Mouse (Mus musculus): ENCODE results near the gene Spint2. TPM values are rescaled to one million over a fixed set of nuclear protein-coding genes. Genes with fewer than 3 reads are reported as not detected.

Gene Spint2
- 60.9 TPM for polyA plus RNA-seq (2014; fragmentation: Illumina TruSeq; extraction: RNeasy Lipid Tissue Mini Kit (QIAGEN cat#74804); ENCODE audit: low replicate concordance)

DNA sequence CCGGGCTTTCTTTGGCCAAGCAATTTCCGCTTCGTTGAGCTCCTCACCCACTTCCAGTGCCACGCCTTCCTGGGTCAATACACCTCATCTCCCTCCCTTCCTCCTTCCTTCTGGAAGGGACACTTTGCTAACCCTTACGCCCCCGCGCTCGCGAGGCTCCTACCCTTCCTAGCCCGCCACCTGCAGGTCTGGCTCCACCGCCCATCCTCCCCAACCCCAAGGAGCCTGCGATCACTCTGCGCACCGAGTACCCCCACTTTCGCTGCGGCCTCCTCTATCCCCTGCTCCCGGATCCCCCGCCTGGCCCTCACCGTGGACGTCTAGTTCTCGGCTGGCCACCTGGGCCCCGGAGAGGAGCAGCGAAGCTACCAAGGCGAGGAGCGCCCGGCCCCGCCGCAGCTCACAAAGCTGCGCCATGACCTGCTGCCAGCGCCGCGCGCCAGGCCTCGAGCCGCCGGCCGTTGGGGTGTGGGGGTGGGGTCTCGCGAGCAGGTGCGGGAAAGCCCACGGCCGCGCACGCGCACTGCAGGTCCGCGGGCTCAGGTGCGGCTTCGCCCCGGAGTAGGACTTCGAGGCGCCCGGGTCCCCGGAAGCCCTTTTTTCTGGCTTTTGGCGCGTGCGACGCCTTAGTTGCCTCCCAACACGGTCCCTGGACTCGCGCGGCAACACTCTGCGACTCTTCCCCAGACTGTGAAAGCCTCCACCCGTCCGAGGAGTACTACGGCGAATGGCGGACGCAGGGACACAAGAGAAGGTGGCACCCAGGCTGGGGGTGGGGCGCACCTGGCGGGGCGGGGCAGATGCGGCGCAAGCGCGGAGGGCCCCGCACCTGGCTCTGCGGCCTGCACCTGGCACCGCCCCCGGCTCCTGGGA, at the start of gene Spint2:
Spint2 (minus strand) TSS at position 712 of the 873 bp plus-strand sequence.

DNA sequence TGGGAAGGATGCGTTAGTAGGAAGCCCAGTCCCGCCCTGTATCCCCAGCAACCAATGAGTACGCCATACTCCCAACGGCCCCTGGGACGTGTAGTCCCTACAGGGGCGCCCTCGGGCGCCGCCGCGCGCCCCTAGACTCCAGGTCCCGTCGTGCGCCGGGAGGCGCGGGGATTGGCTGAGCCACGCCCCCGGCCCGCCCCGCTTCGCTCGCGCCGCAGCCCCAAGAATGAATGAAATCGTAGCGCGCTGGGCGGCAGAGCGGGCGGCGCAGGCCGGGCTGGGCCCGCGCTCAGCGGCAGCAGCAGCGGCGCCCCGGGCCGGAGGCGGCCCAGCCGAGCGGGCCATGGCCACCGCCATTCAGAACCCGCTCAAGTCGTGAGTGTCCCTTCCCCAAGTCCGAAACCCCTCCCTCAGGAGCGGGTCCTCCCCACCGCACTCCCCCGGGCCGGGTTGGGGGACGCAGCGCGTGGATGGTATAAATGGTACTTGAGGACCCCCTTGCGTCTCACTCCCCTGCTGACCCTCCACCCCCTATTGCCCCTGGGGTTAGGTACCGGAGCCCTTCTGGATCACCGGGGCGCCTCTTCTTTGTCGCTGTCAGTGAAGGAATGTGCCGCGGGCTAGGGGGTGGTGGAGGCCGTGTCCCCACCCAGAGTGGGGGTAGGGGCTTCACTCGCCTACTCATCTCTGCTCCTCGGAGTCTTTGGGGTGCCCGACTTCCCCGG, 22.2 kb upstream of the Spint2 start, which contains the start of gene Dpf1:
Dpf1 (plus strand) TSS at position 214 of the 725 bp plus-strand sequence.

DNA sequence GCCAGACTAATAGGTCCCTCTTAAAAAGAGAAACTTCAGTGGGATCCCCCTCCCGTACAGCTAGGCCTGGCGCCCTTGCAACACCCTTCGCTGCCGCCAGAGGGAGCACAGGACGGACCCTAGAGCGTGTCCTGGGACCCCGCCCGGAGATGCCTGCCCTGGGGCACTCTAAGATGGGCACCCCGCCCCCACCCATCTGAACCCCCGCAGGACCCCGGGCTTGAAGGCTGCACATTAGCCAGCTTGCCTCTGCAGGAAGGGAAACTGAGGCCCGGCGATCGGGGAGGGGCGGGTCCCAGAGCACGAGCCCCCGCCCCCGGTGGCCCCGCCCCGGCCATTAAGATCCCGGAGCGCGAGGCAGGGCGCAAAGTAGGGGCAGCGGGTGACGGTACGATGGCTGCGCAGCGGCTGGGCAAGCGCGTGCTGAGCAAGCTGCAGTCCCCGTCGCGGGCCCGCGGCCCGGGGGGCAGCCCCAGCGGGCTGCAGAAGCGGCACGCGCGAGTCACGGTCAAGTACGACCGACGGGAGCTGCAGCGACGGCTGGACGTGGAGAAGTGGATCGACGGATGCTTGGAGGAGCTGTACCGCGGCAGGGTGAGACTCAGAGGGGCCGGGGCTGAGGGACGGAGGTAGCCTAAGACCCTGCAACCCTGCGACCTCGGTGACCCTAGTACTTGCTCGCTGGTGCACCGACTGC, 7.4 kb upstream of the Spint2 start, which contains the start of gene Ppp1r14a:
Ppp1r14a (plus strand) TSS at position 367 of the 697 bp plus-strand sequence.

DNA sequence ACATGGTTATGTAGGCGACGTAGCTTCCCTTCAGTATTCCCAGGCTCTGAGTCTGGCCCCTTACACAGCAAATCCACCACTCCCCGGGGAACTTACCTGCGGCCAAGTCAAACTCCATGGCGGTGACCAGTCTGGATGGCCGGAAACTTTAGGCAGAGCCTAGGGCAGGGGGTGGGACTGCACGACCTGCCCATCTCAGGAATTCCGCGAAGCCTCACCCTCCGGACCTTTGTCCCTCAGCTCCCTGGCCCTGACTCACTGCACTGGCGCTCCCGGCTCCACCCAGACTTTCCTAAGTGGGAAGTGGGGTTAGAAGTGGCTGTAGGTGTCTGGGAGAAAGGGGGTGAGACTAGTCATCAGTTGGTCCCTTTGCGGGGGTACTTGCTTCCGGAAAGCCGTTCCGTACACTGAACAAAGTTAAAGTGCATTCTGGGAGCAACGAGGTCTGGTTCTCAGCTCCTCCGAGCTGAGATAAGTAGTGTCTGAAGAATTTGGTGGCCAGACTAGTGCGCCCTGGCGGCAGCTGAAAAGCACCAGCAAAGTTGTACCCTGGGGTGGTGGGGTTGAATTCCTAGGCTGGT, 33.4 kb downstream of the Spint2 start, which contains the start of gene 2200002D01Rik:
2200002D01Rik (minus strand) TSS at position 206 of the 581 bp plus-strand sequence.

DNA sequence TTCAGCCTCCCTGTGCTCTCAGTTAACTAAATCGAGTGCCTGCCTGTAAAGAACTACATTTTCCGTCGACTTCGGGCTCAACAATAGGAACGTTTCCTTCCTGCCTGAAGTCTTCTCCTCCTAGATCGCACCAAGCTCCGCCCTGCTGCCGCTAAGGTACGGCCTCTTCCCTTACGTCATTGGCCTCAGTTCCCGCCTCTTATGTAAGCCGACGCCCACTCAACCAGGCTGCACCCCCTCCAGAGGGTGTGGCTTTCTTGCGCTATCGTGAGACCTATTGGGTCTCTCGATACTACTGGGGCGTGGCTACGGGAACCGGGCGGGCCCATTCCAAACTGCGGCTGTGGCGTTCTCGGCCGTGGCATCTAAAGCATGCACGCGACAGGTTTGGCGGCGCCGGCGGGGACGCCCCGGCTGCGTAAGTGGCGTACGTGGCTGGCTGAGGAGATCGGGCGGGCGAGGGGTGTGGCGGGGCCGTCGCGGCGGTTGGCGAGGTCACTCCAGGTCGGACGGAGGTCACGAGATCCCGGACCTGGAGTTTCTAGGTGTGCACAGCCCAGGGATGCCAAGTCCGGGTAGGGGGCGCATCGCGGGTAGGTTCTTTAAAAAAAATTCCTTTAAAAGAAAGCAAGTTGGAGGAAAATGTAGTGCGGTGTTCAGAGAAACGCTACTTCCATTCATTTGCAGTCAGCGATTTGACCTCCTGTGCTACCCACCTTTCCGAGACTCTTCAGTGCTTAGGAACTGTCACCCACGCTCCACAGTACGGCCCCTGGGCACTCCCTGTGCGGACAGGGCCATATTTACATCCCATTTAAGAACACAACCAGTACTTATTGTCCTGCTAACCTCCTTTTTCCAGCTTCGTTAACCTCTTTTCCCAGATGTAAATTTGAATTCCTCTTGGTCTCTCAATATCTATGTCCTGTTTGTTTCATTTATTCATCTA, 43.4 kb downstream of the Spint2 start, which contains the start of gene Yif1b:
Yif1b (plus strand) TSS at position 311 of the 949 bp plus-strand sequence.

DNA sequence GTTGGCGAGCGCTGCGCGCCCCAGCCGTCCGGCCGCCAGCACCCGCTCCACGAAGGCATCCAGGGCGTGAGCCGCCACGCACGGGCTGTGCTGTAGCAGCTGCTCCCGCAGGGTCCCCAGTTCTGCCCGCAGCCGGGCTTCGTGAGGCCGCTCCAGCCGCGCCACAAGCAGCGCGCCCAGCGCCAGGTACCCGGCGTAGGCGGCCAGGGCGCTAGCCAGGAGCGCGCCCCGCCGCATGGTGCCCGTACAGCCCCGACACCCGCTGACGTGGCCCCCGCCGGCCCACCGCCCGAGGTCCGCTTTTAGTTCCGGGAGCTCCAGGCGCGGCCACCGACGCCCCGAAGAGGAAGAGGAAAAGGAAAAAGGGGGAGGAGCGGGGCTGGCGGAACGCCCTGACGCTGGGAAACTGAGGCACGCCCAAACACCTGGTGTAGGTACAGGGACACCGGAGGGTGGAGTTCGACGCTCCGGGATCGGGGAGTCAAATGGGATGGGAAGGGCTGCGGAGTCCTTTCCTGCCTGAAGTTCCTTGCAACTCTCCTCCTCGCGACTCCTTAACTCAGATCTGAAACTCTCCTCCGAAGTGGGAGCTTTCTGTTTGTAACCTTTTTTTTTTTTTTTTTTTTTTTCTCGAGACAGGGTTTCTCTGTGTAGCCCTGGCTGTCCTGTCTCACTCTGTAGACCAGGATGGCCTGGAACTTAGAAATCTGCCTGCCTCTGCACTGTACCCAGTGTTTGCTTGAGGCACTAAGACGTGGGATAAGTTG, 49.3 kb downstream of the Spint2 start, which contains the start of gene Kcnk6:
Kcnk6 (minus strand) TSS at position 269 of the 767 bp plus-strand sequence.

DNA sequence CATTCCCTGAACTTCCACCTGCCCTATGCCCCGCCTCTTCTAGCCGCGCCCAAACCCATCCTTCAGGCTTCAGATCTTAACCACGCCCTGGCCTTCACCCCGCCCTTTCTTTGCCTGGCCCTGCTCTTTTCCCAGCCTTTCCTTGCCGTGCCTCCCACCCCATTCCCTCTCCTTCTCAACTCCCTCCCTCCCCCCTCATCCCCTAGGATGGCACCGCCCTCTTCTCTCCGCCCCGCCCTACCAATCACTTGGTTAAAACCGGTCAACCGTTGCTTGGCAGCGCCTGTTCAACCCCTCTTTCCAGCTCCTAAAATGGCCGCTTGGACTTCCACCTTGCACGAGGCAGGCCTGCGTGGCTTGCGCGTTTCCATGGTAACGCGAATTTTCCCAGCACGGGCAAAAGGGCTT, 68.0 kb downstream of the Spint2 start, which contains the start of gene Catsperg1:
Catsperg1 (minus strand) TSS at position 361 of the 408 bp plus-strand sequence.

Other genes starting within 250 kb of the Spint2 start
- gene Ryr1, start 156.7 kb downstream of the Spint2 start, polyA plus RNA-seq (2014; fragmentation: Illumina TruSeq; extraction: RNeasy Lipid Tissue Mini Kit (QIAGEN cat#74804); ENCODE audit: low replicate concordance), result 0.04 TPM
- gene Rasgrp4, start 147.1 kb downstream of the Spint2 start, polyA plus RNA-seq (2014; fragmentation: Illumina TruSeq; extraction: RNeasy Lipid Tissue Mini Kit (QIAGEN cat#74804); ENCODE audit: low replicate concordance), result 1.3 TPM
- 14.6 TPM for gene Fam98c, start 125.7 kb downstream of the Spint2 start, polyA plus RNA-seq (2014; fragmentation: Illumina TruSeq; extraction: RNeasy Lipid Tissue Mini Kit (QIAGEN cat#74804); ENCODE audit: low replicate concordance)
- gene Ggn, start 111.7 kb downstream of the Spint2 start, polyA plus RNA-seq (2014; fragmentation: Illumina TruSeq; extraction: RNeasy Lipid Tissue Mini Kit (QIAGEN cat#74804); ENCODE audit: low replicate concordance), result not detected
- gene Spred3, start 111.5 kb downstream of the Spint2 start, polyA plus RNA-seq (2014; fragmentation: Illumina TruSeq; extraction: RNeasy Lipid Tissue Mini Kit (QIAGEN cat#74804); ENCODE audit: low replicate concordance), result 2.2 TPM
- gene Psmd8, start 101.2 kb downstream of the Spint2 start, polyA plus RNA-seq (2014; fragmentation: Illumina TruSeq; extraction: RNeasy Lipid Tissue Mini Kit (QIAGEN cat#74804); ENCODE audit: low replicate concordance), result 40.1 TPM
- gene Catsperg1, start 67.9 kb downstream of the Spint2 start, polyA plus RNA-seq (2014; fragmentation: Illumina TruSeq; extraction: RNeasy Lipid Tissue Mini Kit (QIAGEN cat#74804); ENCODE audit: low replicate concordance), result 0.41 TPM
- gene Kcnk6, start 49.4 kb downstream of the Spint2 start, polyA plus RNA-seq (2014; fragmentation: Illumina TruSeq; extraction: RNeasy Lipid Tissue Mini Kit (QIAGEN cat#74804); ENCODE audit: low replicate concordance), result 8.2 TPM
- gene Yif1b, start 43.6 kb downstream of the Spint2 start, polyA plus RNA-seq (2014; fragmentation: Illumina TruSeq; extraction: RNeasy Lipid Tissue Mini Kit (QIAGEN cat#74804); ENCODE audit: low replicate concordance), result not detected
- gene 2200002D01Rik, start 33.4 kb downstream of the Spint2 start, polyA plus RNA-seq (2014; fragmentation: Illumina TruSeq; extraction: RNeasy Lipid Tissue Mini Kit (QIAGEN cat#74804); ENCODE audit: low replicate concordance), result 123 TPM
- not detected for gene Ppp1r14a, start 7.4 kb upstream of the Spint2 start, polyA plus RNA-seq (2014; fragmentation: Illumina TruSeq; extraction: RNeasy Lipid Tissue Mini Kit (QIAGEN cat#74804); ENCODE audit: low replicate concordance)
- not detected for gene Dpf1, start 22.0 kb upstream of the Spint2 start, polyA plus RNA-seq (2014; fragmentation: Illumina TruSeq; extraction: RNeasy Lipid Tissue Mini Kit (QIAGEN cat#74804); ENCODE audit: low replicate concordance)
- 14.8 TPM for gene Sipa1l3, start 236.7 kb upstream of the Spint2 start, polyA plus RNA-seq (2014; fragmentation: Illumina TruSeq; extraction: RNeasy Lipid Tissue Mini Kit (QIAGEN cat#74804); ENCODE audit: low replicate concordance)

Data from small intestine, adult 10 weeks (tissue).